Mouse (Mus musculus) neutrophil, adult 83 days (primary cell): ENCODE results near the gene Flt4. TPM values are rescaled to one million over a fixed set of nuclear protein-coding genes. Genes with fewer than 3 reads are reported as not detected.

ENCODE experiments used
- total RNA-seq, 2 experiments: library from RNA; stranded (reverse); gene quantifications; one replicate each; pipeline ENCODE4 v1.2.4; 2023

The Flt4 gene
- total RNA-seq: under 1 TPM; 0.04 to 0.20 TPM

DNA sequence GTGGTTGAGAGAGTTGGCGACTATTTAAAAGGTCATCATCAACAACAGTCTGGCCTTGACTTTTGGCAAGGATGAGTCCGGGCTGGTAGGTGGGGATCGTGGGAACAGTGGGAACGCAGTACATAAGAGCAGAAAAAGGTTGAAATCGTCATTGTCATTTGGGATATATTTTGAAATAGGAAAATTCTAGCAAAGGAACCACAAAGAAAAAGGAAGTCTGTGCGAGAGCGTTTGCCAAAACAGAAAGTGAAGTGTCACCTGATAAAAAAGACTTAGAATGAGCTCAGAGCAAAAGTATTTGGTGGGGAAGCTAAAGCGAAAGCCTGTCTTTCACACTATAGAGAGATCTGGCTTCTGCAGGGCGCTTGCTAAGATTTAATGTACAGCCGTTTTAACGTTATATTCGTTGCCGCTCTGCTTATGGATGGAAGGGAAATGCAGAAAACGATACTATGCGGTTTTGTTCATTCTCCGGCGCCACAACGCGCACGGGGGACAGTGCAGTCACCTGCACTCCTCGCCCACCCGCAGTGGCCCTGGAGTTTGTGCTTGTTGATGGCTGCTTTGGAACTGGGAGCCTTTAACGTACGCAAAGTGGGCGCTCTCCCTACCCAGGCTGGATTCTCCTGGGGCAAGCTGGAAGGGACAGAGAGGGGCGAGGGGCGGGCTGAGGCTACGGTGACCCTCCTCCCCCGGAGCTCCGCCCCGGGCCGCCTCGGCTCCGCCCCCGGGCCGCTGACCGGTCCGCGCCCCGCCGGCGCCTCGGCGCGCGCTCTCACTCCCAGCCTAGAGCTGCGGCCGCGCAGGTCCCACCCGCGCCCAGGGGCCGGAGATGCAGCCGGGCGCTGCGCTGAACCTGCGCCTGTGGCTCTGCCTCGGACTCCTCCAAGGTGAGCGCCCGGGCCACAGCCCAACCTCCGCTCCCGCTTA lies at the start of gene Flt4:
TSS of gene Flt4 (plus strand) at position 326 of the 930 bp plus-strand sequence.

GRCm38 (mm10) chr11:49663310-49663709 lies 54.2 kb downstream of the Flt4 start, which contains the start of gene Scgb3a1:
Scgb3a1 (plus strand) TSS chr11:49663610.

Other genes with a start within 250 kb of the Flt4 start
- gene Olfr1389, start 186.2 kb upstream of the Flt4 start, total RNA-seq: not detected
- under 1 TPM; 0.26 to 0.28 TPM for gene Olfr1388, start 172.6 kb upstream of the Flt4 start, total RNA-seq
- not detected for gene Olfr1387, start 153.9 kb upstream of the Flt4 start, total RNA-seq
- gene Olfr1386, start 144.2 kb upstream of the Flt4 start, total RNA-seq: not detected
- gene Olfr1385, start 120.2 kb upstream of the Flt4 start, total RNA-seq: not detected
- gene Olfr1384, start 102.5 kb upstream of the Flt4 start, total RNA-seq: not detected
- gene Olfr1383, start 89.6 kb upstream of the Flt4 start, total RNA-seq: not detected
- not detected for gene Olfr1382, start 81.0 kb upstream of the Flt4 start, total RNA-seq
- gene Olfr1381, start 65.8 kb upstream of the Flt4 start, total RNA-seq: not detected
- not detected for gene Olfr1380, start 52.4 kb upstream of the Flt4 start, total RNA-seq
- gene Scgb3a1, start 54.3 kb downstream of the Flt4 start, total RNA-seq: not detected
- 10 to 100 TPM; 52.4 to 56.5 TPM for gene Cnot6, start 103.5 kb downstream of the Flt4 start, total RNA-seq
- under 1 TPM in 1 of 2 experiments, not detected in 1; 0.13 TPM for gene Gfpt2, start 184.9 kb downstream of the Flt4 start, total RNA-seq
- 10 to 100 TPM; 25.2 to 31.1 TPM for gene Mapk9, start 237.5 kb downstream of the Flt4 start, total RNA-seq